Mouse (Mus musculus): ENCODE results near the gene Pcdh9.

DNA sequence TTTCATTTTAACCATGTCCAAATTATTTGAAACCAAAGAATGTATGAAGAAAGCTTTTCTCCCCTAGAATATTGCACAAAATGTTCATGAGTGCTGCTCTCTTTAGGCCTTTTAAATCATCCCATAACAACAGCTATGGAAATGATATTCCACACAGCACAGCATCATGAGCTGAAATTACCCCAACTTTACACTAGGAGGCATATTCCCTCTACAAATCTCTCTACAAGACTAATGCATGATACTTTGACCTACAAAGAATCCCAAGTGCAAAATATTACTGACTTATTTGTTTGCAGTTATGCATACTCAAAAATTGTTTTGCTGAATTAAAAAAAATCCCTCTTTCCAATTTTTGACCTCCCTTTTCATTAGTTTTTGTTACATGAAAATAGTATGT is 573.1 kb downstream of the Pcdh9 start:
- no peak for TF ChIP-seq CTCF (IDR thresholded peaks at IDR 0.05; ENCODE audit: borderline replicate concordance, control insufficient read depth, extremely low read depth, insufficient read depth, low read length, poor library complexity)
- TF ChIP-seq POLR2A (IDR thresholded peaks at IDR 0.05; ENCODE audit: control insufficient read depth, extremely low read depth, insufficient read depth, low read length, poor library complexity) = no peak

All from thymus, adult 2 months (tissue).